Mouse (Mus musculus): ENCODE data around the gene Plppr5. TPM values are rescaled to one million over a fixed set of nuclear protein-coding genes. Genes with fewer than 3 reads are reported as not detected.

Gene Plppr5
- polyA plus RNA-seq, 1 experiment from 2014 or later = 1.7 TPM

DNA sequence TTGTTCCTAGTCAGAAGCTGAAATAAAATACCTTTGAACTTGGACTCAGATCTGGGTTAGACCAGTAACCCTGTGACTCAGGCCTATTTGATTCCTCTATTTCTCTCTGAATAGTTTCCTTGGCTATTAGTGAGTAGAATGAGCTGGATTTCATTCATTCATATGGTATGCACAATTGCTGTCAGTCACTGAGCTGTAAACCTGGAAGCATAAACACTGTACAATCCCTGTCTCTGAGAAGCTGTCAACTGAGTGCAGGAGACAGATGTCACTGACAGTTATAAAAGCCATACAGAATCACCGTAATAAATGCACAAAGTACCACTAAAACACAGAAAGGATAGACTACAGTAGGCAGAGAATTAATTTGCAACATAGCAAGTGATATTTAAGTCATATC lies 40.2 kb downstream of the Plppr5 start:
- TF ChIP-seq EP300 (optimal IDR thresholded peaks at IDR 0.05) (no peak), CTCF (IDR thresholded peaks at IDR 0.05; ENCODE audit: low read depth) (no peak)
- 76% methylated on average over 1 of the region's 1 CpGs for WGBS
- H3K9ac ChIP-seq (ENCODE audit: low read length) = no peak overlapping the region

DNA sequence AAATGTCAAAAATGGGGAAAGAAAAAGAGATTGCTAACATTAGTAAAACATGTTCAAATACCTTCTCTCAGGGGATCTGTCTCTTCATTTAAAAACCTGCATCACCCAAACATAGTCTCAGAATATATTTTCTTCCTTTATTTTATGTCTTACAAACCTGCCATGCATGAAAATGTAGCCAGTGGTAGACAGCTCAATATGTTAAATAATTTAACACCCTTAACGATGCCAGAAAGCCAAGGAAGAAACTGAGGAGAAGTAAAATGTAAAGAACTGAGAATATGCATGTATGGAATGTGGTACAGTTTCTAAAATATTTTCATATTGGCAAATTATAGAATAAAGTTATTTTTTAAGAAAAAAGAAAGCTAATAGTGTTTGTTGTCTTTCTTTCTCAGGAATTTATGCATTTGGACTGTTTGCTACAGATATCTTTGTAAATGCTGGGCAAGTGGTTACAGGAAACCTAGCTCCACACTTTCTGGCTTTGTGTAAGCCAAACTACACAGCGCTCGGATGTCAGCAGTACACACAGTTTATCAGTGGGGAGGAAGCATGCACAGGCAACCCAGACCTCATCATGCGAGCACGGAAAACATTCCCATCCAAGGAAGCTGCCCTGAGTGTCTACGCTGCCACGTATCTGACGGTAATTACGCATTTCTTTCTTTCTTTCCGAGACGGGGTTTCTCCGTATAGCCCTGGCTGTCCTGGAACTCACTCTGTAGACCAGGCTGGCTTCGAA lies 50.8 kb downstream of the Plppr5 start:
- H3K36me3 ChIP-seq (ENCODE audit: control insufficient read depth, insufficient read depth, low read length) = no peaks in the 10 kb centered on the region
- no peak overlapping the region for H3K4me3 ChIP-seq (ENCODE audit: low read depth, low read length)
- no peak overlapping the region for H3K9ac ChIP-seq (ENCODE audit: low read length)
- no peaks in the 10 kb centered on the region for H3K4me1 ChIP-seq (replicated peaks; ENCODE audit: control insufficient read depth, insufficient read depth)
- H3K27ac ChIP-seq (replicated peaks) = no peak overlapping the region
- H3K4me2 ChIP-seq (replicated peaks; ENCODE audit: low read depth) = no peak overlapping the region
- 92% methylated on average over 13 of the region's 13 CpGs for WGBS
- no peaks in the 10 kb centered on the region for H3K27me3 ChIP-seq (ENCODE audit: control insufficient read depth, insufficient read depth, low read length)
- no peak for ATAC-seq (ENCODE audit: low FRiP score, low TSS enrichment)
- no peak for DNase-seq (ENCODE audit: low spot score)
- TF ChIP-seq CTCF (IDR thresholded peaks at IDR 0.05; ENCODE audit: low read depth) (no peak), EP300 (optimal IDR thresholded peaks at IDR 0.05) (no peak)
- H3K9me3 ChIP-seq (ENCODE audit: control insufficient read depth, low read length) = no peaks in the 10 kb centered on the region

More for the DNA sequence above, 40.2 kb downstream of the Plppr5 start:
- Histone ChIP-seq H3K27ac (replicated peaks) (no peak overlapping the region), H3K9me3 (ENCODE audit: control insufficient read depth, low read length) (no peaks in the 10 kb centered on the region), H3K4me1 (replicated peaks; ENCODE audit: control insufficient read depth, insufficient read depth) (no peaks in the 10 kb centered on the region), H3K36me3 (ENCODE audit: control insufficient read depth, insufficient read depth, low read length) (no peaks in the 10 kb centered on the region), H3K4me2 (replicated peaks; ENCODE audit: low read depth) (no peak overlapping the region), H3K4me3 (ENCODE audit: low read depth, low read length) (no peak overlapping the region), H3K27me3 (ENCODE audit: control insufficient read depth, insufficient read depth, low read length) (no peaks in the 10 kb centered on the region)
- ATAC-seq (ENCODE audit: low FRiP score, low TSS enrichment) (no peak), DNase-seq (ENCODE audit: low spot score) (no peak)

DNA sequence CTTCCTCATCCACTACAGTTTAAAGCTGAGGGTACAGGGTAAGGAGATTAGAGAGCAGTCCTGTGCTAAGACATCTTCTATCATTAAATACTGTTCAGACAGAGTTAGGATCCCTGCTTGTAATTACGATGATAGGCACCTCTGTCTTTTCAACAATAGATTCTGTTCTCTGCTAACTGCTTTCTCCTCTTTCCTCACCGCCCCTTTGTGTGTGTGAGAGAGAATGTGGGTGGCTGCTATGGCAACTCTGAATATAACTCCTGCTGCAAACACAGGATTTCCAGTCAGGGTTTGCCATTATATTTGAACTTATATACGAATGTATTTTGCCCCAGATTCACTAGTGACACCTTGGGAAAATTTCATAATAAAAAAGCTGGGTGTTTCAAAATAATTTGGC lies 54.2 kb downstream of the Plppr5 start:
- Histone ChIP-seq H3K27me3 (ENCODE audit: control insufficient read depth, insufficient read depth, low read length) (no peaks in the 10 kb centered on the region), H3K4me3 (ENCODE audit: low read depth, low read length) (no peak overlapping the region), H3K4me1 (replicated peaks; ENCODE audit: control insufficient read depth, insufficient read depth) (no peaks in the 10 kb centered on the region), H3K4me2 (replicated peaks; ENCODE audit: low read depth) (no peak overlapping the region), H3K9ac (ENCODE audit: low read length) (no peak overlapping the region), H3K27ac (replicated peaks) (no peak overlapping the region), H3K9me3 (ENCODE audit: control insufficient read depth, low read length) (no peaks in the 10 kb centered on the region), H3K36me3 (ENCODE audit: control insufficient read depth, insufficient read depth, low read length) (no peaks in the 10 kb centered on the region)
- DNase-seq (ENCODE audit: low spot score) (no peak), ATAC-seq (ENCODE audit: low FRiP score, low TSS enrichment) (no peak)
- no peak for TF ChIP-seq CTCF (IDR thresholded peaks at IDR 0.05; ENCODE audit: low read depth)
- WGBS = 65% methylated on average over 3 of the region's 3 CpGs

DNA sequence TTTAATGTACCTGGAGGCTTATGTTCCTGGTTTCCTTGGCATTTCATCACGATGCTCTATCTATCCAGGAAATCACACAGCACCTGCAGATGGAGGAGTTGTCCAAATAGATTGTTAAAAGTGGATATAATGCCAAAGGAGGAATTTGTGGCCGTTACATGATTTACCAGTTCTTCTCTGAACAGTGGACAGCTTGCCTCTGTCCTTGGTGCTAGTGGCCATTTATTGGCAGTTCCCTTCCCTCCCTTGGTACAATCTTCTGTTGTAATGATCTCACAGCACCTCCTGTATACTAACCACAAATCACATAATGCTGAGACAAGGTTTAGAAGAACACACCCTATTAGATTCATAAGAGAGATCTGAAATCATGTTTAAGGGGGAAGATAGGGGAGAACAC lies 55.7 kb downstream of the Plppr5 start:
- no peak for TF ChIP-seq EP300 (optimal IDR thresholded peaks at IDR 0.05)
- TF ChIP-seq CTCF (IDR thresholded peaks at IDR 0.05; ENCODE audit: low read depth) = no peak
- Histone ChIP-seq H3K27me3 (ENCODE audit: control insufficient read depth, insufficient read depth, low read length) (no peaks in the 10 kb centered on the region), H3K36me3 (ENCODE audit: control insufficient read depth, insufficient read depth, low read length) (no peaks in the 10 kb centered on the region), H3K9ac (ENCODE audit: low read length) (no peak overlapping the region), H3K4me1 (replicated peaks; ENCODE audit: control insufficient read depth, insufficient read depth) (no peaks in the 10 kb centered on the region), H3K9me3 (ENCODE audit: control insufficient read depth, low read length) (no peaks in the 10 kb centered on the region), H3K4me3 (ENCODE audit: low read depth, low read length) (no peak overlapping the region), H3K4me2 (replicated peaks; ENCODE audit: low read depth) (no peak overlapping the region), H3K27ac (replicated peaks) (no peak overlapping the region)
- DNase-seq (ENCODE audit: low spot score) = no peak
- no peak for ATAC-seq (ENCODE audit: low FRiP score, low TSS enrichment)
- WGBS = 50% methylated on average over 2 of the region's 2 CpGs

DNA sequence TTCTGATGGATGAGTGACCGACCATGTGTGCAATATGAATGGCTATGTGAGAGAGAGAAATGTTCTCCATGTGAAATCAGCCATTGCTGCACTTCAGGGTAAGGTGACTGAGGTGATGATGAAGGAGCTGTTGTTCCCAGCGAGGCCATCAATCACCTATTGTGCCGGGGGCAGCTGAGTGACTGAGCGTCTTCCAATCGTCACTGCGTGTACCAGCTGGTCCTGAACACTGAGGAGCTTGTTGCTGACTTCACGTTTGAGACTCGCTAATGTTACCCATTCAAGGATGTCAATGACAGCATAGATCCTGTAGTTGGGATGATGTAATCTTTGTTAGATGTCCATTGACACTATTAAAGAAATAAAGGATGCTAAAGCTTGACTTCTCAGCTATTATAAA lies 74.0 kb downstream of the Plppr5 start:
- Histone ChIP-seq H3K36me3 (ENCODE audit: control insufficient read depth, insufficient read depth, low read length) (no peaks in the 10 kb centered on the region), H3K4me2 (replicated peaks; ENCODE audit: low read depth) (no peak overlapping the region), H3K27me3 (ENCODE audit: control insufficient read depth, insufficient read depth, low read length) (no peaks in the 10 kb centered on the region), H3K4me1 (replicated peaks; ENCODE audit: control insufficient read depth, insufficient read depth) (no peaks in the 10 kb centered on the region), H3K9me3 (ENCODE audit: control insufficient read depth, low read length) (no peaks in the 10 kb centered on the region), H3K9ac (ENCODE audit: low read length) (no peak overlapping the region), H3K27ac (replicated peaks) (no peak overlapping the region), H3K4me3 (ENCODE audit: low read depth, low read length) (no peak overlapping the region)
- 69% methylated on average over 8 of the region's 8 CpGs for WGBS
- no peak for TF ChIP-seq CTCF (IDR thresholded peaks at IDR 0.05; ENCODE audit: low read depth)
- TF ChIP-seq EP300 (optimal IDR thresholded peaks at IDR 0.05) = no peak
- DNase-seq (ENCODE audit: low spot score) (no peak), ATAC-seq (ENCODE audit: low FRiP score, low TSS enrichment) (no peak)

DNA sequence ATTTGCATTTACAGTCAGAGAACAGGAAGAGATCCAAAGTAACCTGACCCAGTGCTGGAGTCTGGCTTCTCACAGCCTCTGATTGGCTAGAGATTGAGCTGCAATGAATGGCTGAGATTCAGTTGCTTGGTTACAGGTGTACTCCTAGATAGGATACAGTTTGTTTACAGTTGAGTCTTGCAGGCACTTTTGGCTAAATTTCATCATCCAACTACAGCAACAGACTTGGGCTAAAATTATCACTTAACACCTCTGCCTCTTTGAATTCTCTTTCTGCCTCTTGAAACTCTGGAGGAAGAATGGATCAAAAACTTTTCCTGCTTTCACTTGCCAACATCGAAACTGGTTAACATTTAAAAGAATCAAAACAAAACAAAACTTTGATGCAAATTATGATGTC lies 89.7 kb downstream of the Plppr5 start:
- no peak for TF ChIP-seq EP300 (optimal IDR thresholded peaks at IDR 0.05)
- no peak for TF ChIP-seq CTCF (IDR thresholded peaks at IDR 0.05; ENCODE audit: low read depth)
- Histone ChIP-seq H3K4me3 (ENCODE audit: low read depth, low read length) (no peak overlapping the region), H3K36me3 (ENCODE audit: control insufficient read depth, insufficient read depth, low read length) (no peaks in the 10 kb centered on the region), H3K9me3 (ENCODE audit: control insufficient read depth, low read length) (no peaks in the 10 kb centered on the region), H3K4me2 (replicated peaks; ENCODE audit: low read depth) (no peak overlapping the region), H3K9ac (ENCODE audit: low read length) (no peak overlapping the region), H3K4me1 (replicated peaks; ENCODE audit: control insufficient read depth, insufficient read depth) (no peaks in the 10 kb centered on the region), H3K27me3 (ENCODE audit: control insufficient read depth, insufficient read depth, low read length) (no peaks in the 10 kb centered on the region), H3K27ac (replicated peaks) (no peak overlapping the region)
- ATAC-seq (ENCODE audit: low FRiP score, low TSS enrichment) (no peak), DNase-seq (ENCODE audit: low spot score) (no peak)
- WGBS = 70% methylated on average over 1 of the region's 1 CpGs
